ENCODE assay signal across 8 mouse cellular contexts in genomic region chr9:20492527-20493233, GRCm38 (mm10). TPM values are rescaled to one million over a fixed set of nuclear protein-coding genes. Genes with fewer than 3 reads are reported as not detected.
DNase-seq lines count a peak whose midpoint lies in the region; ATAC-seq lines count a peak whose summit lies in the region.

Gene Zfp426, minus strand, starts transcription at chr9:20492746.

- H3K4me3 ChIP-seq in embryonic facial prominence, embryonic 14.5 days (ENCODE audit: low read depth, low read length): peak within 1 kb of the TSS; percentile 81
- H3K4me3 ChIP-seq in kidney, embryonic 14.5 days (ENCODE audit: low read length): peak within 1 kb of the TSS; percentile 56
- peak within 1 kb of the TSS; percentile 84 for H3K4me3 ChIP-seq in limb, embryonic 15.5 days

- peak within 1 kb of the TSS; percentile 98 for H3K27ac ChIP-seq in embryonic facial prominence, embryonic 14.5 days (replicated peaks; ENCODE audit: low read depth, low read length)
- peak within 1 kb of the TSS; percentile 83 for H3K27ac ChIP-seq in kidney, embryonic 14.5 days (ENCODE audit: low read depth, low read length)
- peak within 1 kb of the TSS; percentile 98 for H3K27ac ChIP-seq in limb, embryonic 15.5 days

- no peaks in the 10 kb centered on the region for H3K9me3 ChIP-seq in embryonic facial prominence, embryonic 14.5 days (ENCODE audit: control insufficient read depth, low read length)
- H3K9me3 ChIP-seq in kidney, embryonic 14.5 days (ENCODE audit: control insufficient read depth, low read length): no peaks in the 10 kb centered on the region
- H3K9me3 ChIP-seq in limb, embryonic 15.5 days: no peaks in the 10 kb centered on the region

- no peaks in the 10 kb centered on the region for H3K27me3 ChIP-seq in embryonic facial prominence, embryonic 14.5 days (replicated peaks; ENCODE audit: control insufficient read depth, insufficient read depth, low read length)
- no peaks in the 10 kb centered on the region for H3K27me3 ChIP-seq in kidney, embryonic 14.5 days (ENCODE audit: control insufficient read depth, insufficient read depth, low read length)
- no peaks in the 10 kb centered on the region for H3K27me3 ChIP-seq in limb, embryonic 15.5 days

- H3K4me1 ChIP-seq in embryonic facial prominence, embryonic 14.5 days (ENCODE audit: control insufficient read depth, insufficient read depth, low read length): peaks cover 8% of the 10 kb centered on the region; the same call in 1 of the 2 replicates
- peaks cover 7% of the 10 kb centered on the region; the same call in 1 of the 2 replicates for H3K4me1 ChIP-seq in kidney, embryonic 14.5 days (ENCODE audit: control insufficient read depth, insufficient read depth, low read length)
- H3K4me1 ChIP-seq in limb, embryonic 15.5 days: peaks cover 17% of the 10 kb centered on the region

- peak within 1 kb of the TSS; percentile 88 for H3K9ac ChIP-seq in embryonic facial prominence, embryonic 14.5 days (ENCODE audit: low read depth, low read length)
- peak within 1 kb of the TSS; percentile 65 for H3K9ac ChIP-seq in kidney, embryonic 14.5 days (ENCODE audit: low read depth, low read length)
- peak within 1 kb of the TSS; percentile 82 for H3K9ac ChIP-seq in limb, embryonic 15.5 days

- H3K36me3 ChIP-seq in embryonic facial prominence, embryonic 14.5 days (ENCODE audit: control insufficient read depth, insufficient read depth, low read length): peaks cover 33% of the 10 kb centered on the region
- H3K36me3 ChIP-seq in kidney, embryonic 14.5 days (ENCODE audit: control insufficient read depth, insufficient read depth, low read length): peaks cover 32% of the 10 kb centered on the region
- H3K36me3 ChIP-seq in limb, embryonic 15.5 days: peaks cover 21% of the 10 kb centered on the region

- ATAC-seq in embryonic facial prominence, embryonic 14.5 days (ENCODE audit: low read depth): peak; percentile 97
- peak; percentile 95 for ATAC-seq in kidney, embryonic 14.5 days (ENCODE audit: low FRiP score, low TSS enrichment)
- ATAC-seq in limb, embryonic 15.5 days (ENCODE audit: insufficient number of reproducible peaks, low FRiP score, low TSS enrichment, low read depth): peak; percentile 89

- under 1% methylated on average over 37 of the region's 40 CpGs for WGBS in embryonic facial prominence, embryonic 14.5 days
- under 1% methylated on average over 40 of the region's 40 CpGs for WGBS in kidney, embryonic 14.5 days
- 1% methylated on average over 40 of the region's 40 CpGs for WGBS in limb, embryonic 15.5 days

- DNase-seq in 3T3-L1 (ENCODE audit: low read depth, low spot score): peak; percentile 88
- peak; percentile 58 to 65 for DNase-seq in adrenal gland, postnatal 4 days (ENCODE audit: low spot score in 2 of 2)
- peak; percentile 95 for DNase-seq in embryonic facial prominence, embryonic 14.5 days (ENCODE audit: low spot score)
- peak; percentile 83 to 86 for DNase-seq in heart, adult 9 months (ENCODE audit: low spot score in 2 of 2)
- peak; percentile 48 to 67 for DNase-seq in monocyte, adult 2 months (ENCODE audit: low read depth in 1 of 2, low spot score in 2 of 2)
- DNase-seq in spleen, postnatal 36 days (ENCODE audit: low spot score in 2 of 2): peak; percentile 85

- H3K4me2 ChIP-seq in embryonic facial prominence, embryonic 14.5 days (ENCODE audit: low read depth, low read length): peak within 1 kb of the TSS; percentile 89
- H3K4me2 ChIP-seq in kidney, embryonic 14.5 days (replicated peaks; ENCODE audit: low read depth, low read length): peak within 1 kb of the TSS; percentile 81
- H3K4me2 ChIP-seq in limb, embryonic 15.5 days: peak within 1 kb of the TSS; percentile 61

RNA-seq across cellular contexts. Expression of gene Zfp426, which starts in this region (rescaled TPM):
- total RNA-seq in adrenal gland, postnatal 4 days (2021): 10 to 100 TPM; 28.6 TPM
- polyA plus RNA-seq in embryonic facial prominence, embryonic 14.5 days (2014; fragmentation: Nextera tagmentation; extraction: Ambion mirVana): 25.6 and 26.1 TPM in 2 replicates
- 12.8 and 22.6 TPM in 2 replicates for polyA plus RNA-seq in kidney, embryonic 14.5 days (2014; fragmentation: Nextera tagmentation; extraction: Ambion mirVana)
- polyA plus RNA-seq in limb, embryonic 15.5 days (2015; fragmentation: Nextera tagmentation; extraction: Ambion mirVana): 19.1 and 19.4 TPM in 2 replicates

Comparison
In these comparisons a context has a peak if more than half of its experiments do, and no peak if none do; other contexts are left out.
1. Peak in every context shown above with its lines: DNase-seq, ATAC-seq, H3K4me3 ChIP-seq and H3K27ac ChIP-seq.